Mouse (Mus musculus) CH12.LX (cell line): ENCODE data around the gene Tigd3. TPM values are rescaled to one million over a fixed set of nuclear protein-coding genes. Genes with fewer than 3 reads are reported as not detected.

Source experiments
- DNase-seq: peaks from one replicate; pipeline ENCODE4 v3.0.0-alpha.2; 2013; ENCODE audit errors: extremely low read depth
- H3K27ac ChIP-seq: 2 replicates; pipeline ENCODE4 v1.5.1; 2012; ENCODE audit warnings: low read depth, mild to moderate bottlenecking, control low read depth, moderate library complexity; ENCODE audit not compliant: insufficient read depth
- H3K27me3 ChIP-seq: replicated peaks from 2 replicates; pipeline ENCODE3; 2012; ENCODE audit warnings: inconsistent platforms
- H3K36me3 ChIP-seq, 2 experiments: replicated peaks in 1 of 2; 2 replicates each; pipeline versions ENCODE3 to v1.6.1; 2012; ENCODE audit warnings: inconsistent platforms in 1 of 2, low read length in 1 of 2, mild to moderate bottlenecking in 1 of 2, mixed read lengths in 1 of 2, moderate library complexity in 1 of 2; ENCODE audit not compliant: control insufficient read depth in 1 of 2, insufficient read depth in 1 of 2
- H3K4me1 ChIP-seq, 2 experiments: 2 replicates each; pipeline ENCODE4 v1.6.1; 2012; ENCODE audit warnings: inconsistent platforms in 1 of 2, moderate library complexity in 1 of 2; ENCODE audit not compliant: insufficient read depth in 2 of 2, control insufficient read depth in 1 of 2
- H3K4me2 ChIP-seq: 2 replicates; pipeline ENCODE4 v1.6.1; 2012; ENCODE audit warnings: low read depth, mild to moderate bottlenecking, control low read depth; ENCODE audit not compliant: poor library complexity, insufficient read depth, severe bottlenecking
- H3K4me3 ChIP-seq, 3 experiments: fragments of 150-350 bp in 1 of 3; sonication (generic) in 1 of 3; replicated peaks in 1 of 3; 2 replicates each; pipeline versions ENCODE3 to v1.5.1; 2011 to 2012; ENCODE audit warnings: low read depth in 2 of 3, low read length in 2 of 3, mild to moderate bottlenecking in 2 of 3, moderate library complexity in 2 of 3, control low read depth in 1 of 3, improper control_type of control experiment in 1 of 3, inconsistent platforms in 1 of 3, mixed read lengths in 1 of 3; ENCODE audit not compliant: poor library complexity in 1 of 3
- H3K79me2 ChIP-seq: replicated peaks from 2 replicates; pipeline ENCODE4 v1.6.1; 2012; ENCODE audit warnings: mild to moderate bottlenecking, moderate library complexity; ENCODE audit not compliant: control insufficient read depth, poor library complexity, insufficient read depth, severe bottlenecking; ENCODE audit errors: extremely low read depth
- H3K9ac ChIP-seq: 2 replicates; pipeline ENCODE4 v1.6.1; 2012; ENCODE audit warnings: low read depth, mild to moderate bottlenecking, control low read depth, moderate library complexity; ENCODE audit not compliant: insufficient read depth
- H3K9me3 ChIP-seq: replicated peaks from 2 replicates; pipeline ENCODE3; 2012; ENCODE audit warnings: low read length, inconsistent platforms, mixed read lengths
- BHLHE40 ChIP-seq: IDR thresholded peaks from 2 replicates; pipeline ENCODE4 v1.6.1; 2011; ENCODE audit warnings: mild to moderate bottlenecking, low read depth, low read length, improper control_type of control experiment
- CHD1 ChIP-seq: IDR thresholded peaks from 2 replicates; pipeline ENCODE4 v1.6.1; 2012; ENCODE audit warnings: low read depth, low read length, improper control_type of control experiment, inconsistent platforms
- CHD2 ChIP-seq: IDR thresholded peaks from 2 replicates; pipeline ENCODE4 v1.6.1; 2011; ENCODE audit warnings: low read length, improper control_type of control experiment
- CTCF ChIP-seq, 2 experiments: IDR thresholded peaks in 1 of 2; conservative IDR thresholded peaks in 1 of 2; 2 replicates each; pipeline ENCODE4 v1.5.1; 2011 to 2012; ENCODE audit warnings: low read depth in 2 of 2, low read length in 2 of 2, improper control_type of control experiment in 1 of 2, inconsistent platforms in 1 of 2, mild to moderate bottlenecking in 1 of 2, moderate library complexity in 1 of 2
- E2F4 ChIP-seq: IDR thresholded peaks from 2 replicates; pipeline ENCODE4 v1.6.1; 2011; ENCODE audit warnings: low read depth, low read length, improper control_type of control experiment; ENCODE audit not compliant: insufficient replicate concordance
- ELF1 ChIP-seq: IDR thresholded peaks from 2 replicates; pipeline ENCODE4 v1.6.1; 2014; ENCODE audit warnings: low read depth, mild to moderate bottlenecking, inconsistent platforms, low read length, improper control_type of control experiment
- EP300 ChIP-seq: IDR thresholded peaks from 2 replicates; pipeline ENCODE4 v1.6.1; 2011; ENCODE audit warnings: low read length, improper control_type of control experiment
- ETS1 ChIP-seq: conservative IDR thresholded peaks from 2 replicates; pipeline ENCODE4 v1.6.1; 2012; ENCODE audit warnings: low read depth, mild to moderate bottlenecking, inconsistent platforms, low read length, improper control_type of control experiment, moderate library complexity
- GABPA ChIP-seq: IDR thresholded peaks from 2 replicates; pipeline ENCODE4 v1.6.1; 2012; ENCODE audit warnings: low read depth, low read length, improper control_type of control experiment, inconsistent platforms; ENCODE audit not compliant: insufficient replicate concordance
- IRF4 ChIP-seq: IDR thresholded peaks from 2 replicates; pipeline ENCODE4 v1.6.1; 2014; ENCODE audit warnings: low read depth, mild to moderate bottlenecking, inconsistent platforms, low read length, improper control_type of control experiment
- JUN ChIP-seq: IDR thresholded peaks from 2 replicates; pipeline ENCODE4 v1.6.1; 2011; ENCODE audit warnings: low read depth, mild to moderate bottlenecking, low read length, improper control_type of control experiment, moderate library complexity; ENCODE audit not compliant: insufficient read depth
- KAT2A ChIP-seq: IDR thresholded peaks from 2 replicates; pipeline ENCODE4 v1.6.1; 2012; ENCODE audit warnings: low read length, improper control_type of control experiment, inconsistent platforms; ENCODE audit not compliant: insufficient replicate concordance
- MAX ChIP-seq: IDR thresholded peaks from 2 replicates; pipeline ENCODE4 v1.6.1; 2011; ENCODE audit warnings: low read length, improper control_type of control experiment
- MAZ ChIP-seq: IDR thresholded peaks from 2 replicates; pipeline ENCODE4 v1.6.1; 2012; ENCODE audit warnings: low read depth, mild to moderate bottlenecking, inconsistent platforms, low read length, improper control_type of control experiment, moderate library complexity
- MEF2A ChIP-seq: IDR thresholded peaks from 2 replicates; pipeline ENCODE4 v1.6.1; 2014; ENCODE audit warnings: low read depth, mild to moderate bottlenecking, inconsistent platforms, low read length, improper control_type of control experiment, borderline replicate concordance
- MYC ChIP-seq: IDR thresholded peaks from 2 replicates; pipeline ENCODE4 v1.6.1; 2011; ENCODE audit warnings: low read depth, mild to moderate bottlenecking, improper control_type of control experiment, low read length
- NELFE ChIP-seq: IDR thresholded peaks from 2 replicates; pipeline ENCODE4 v1.6.1; 2011; ENCODE audit warnings: low read depth, low read length, improper control_type of control experiment
- NRF1 ChIP-seq: IDR thresholded peaks from 2 replicates; pipeline ENCODE4 v1.6.1; 2014; ENCODE audit warnings: low read depth, mild to moderate bottlenecking, inconsistent platforms, low read length, improper control_type of control experiment, moderate library complexity
- PAX5 ChIP-seq: IDR thresholded peaks from 2 replicates; pipeline ENCODE4 v1.6.1; 2012; ENCODE audit warnings: low read length, inconsistent platforms, mixed read lengths
- POLR2A ChIP-seq: IDR thresholded peaks from 2 replicates; pipeline ENCODE4 v1.6.1; 2011; ENCODE audit warnings: low read depth, mild to moderate bottlenecking, improper control_type of control experiment, low read length
- RAD21 ChIP-seq: IDR thresholded peaks from 2 replicates; pipeline ENCODE4 v1.6.1; 2011; ENCODE audit warnings: low read depth, mild to moderate bottlenecking, low read length, improper control_type of control experiment, moderate library complexity
- SIN3A ChIP-seq: IDR thresholded peaks from 2 replicates; pipeline ENCODE4 v1.6.1; 2012; ENCODE audit warnings: low read length, improper control_type of control experiment, inconsistent platforms
- SMC3 ChIP-seq: IDR thresholded peaks from 2 replicates; pipeline ENCODE4 v1.6.1; 2011; ENCODE audit warnings: low read depth, low read length, improper control_type of control experiment
- TBP ChIP-seq: conservative IDR thresholded peaks from 2 replicates; pipeline ENCODE4 v1.6.1; 2011; ENCODE audit warnings: low read depth, low read length, improper control_type of control experiment
- TCF12 ChIP-seq: IDR thresholded peaks from 2 replicates; pipeline ENCODE4 v1.6.1; 2014; ENCODE audit warnings: low read depth, mild to moderate bottlenecking, inconsistent platforms, low read length, improper control_type of control experiment
- USF2 ChIP-seq: conservative IDR thresholded peaks from 2 replicates; pipeline ENCODE4 v1.6.1; 2011; ENCODE audit warnings: low read depth, low read length, improper control_type of control experiment
- ZC3H11A ChIP-seq: IDR thresholded peaks from 2 replicates; pipeline ENCODE4 v1.6.1; 2012; ENCODE audit warnings: low read depth, mild to moderate bottlenecking, inconsistent platforms, low read length, improper control_type of control experiment
- ZKSCAN1 ChIP-seq: IDR thresholded peaks from 2 replicates; pipeline ENCODE4 v1.6.1; 2012; ENCODE audit warnings: low read depth, inconsistent platforms, low read length, improper control_type of control experiment, borderline replicate concordance
- ZMIZ1 ChIP-seq: IDR thresholded peaks from 2 replicates; pipeline ENCODE4 v1.6.1; 2012; ENCODE audit warnings: low read depth, mild to moderate bottlenecking, inconsistent platforms, low read length, improper control_type of control experiment
- ZNF384 ChIP-seq: IDR thresholded peaks from 2 replicates; pipeline ENCODE4 v1.6.1; 2012; ENCODE audit warnings: low read depth, low read length, improper control_type of control experiment, inconsistent platforms
- dilution Hi-C: fragments of 300-500 bp; cut with MboI; formaldehyde crosslinking; loops from 2 replicates; pipeline ENCODE4 v1.14.3; 2020; ENCODE audit warnings: low sequenced_read_pairs; ENCODE audit not compliant: extremely low pct_unique_long_range_greater_than_20kb, extremely low pct_ligation_motif_present
- in situ Hi-C: fragments of 300-500 bp; cut with MboI; formaldehyde crosslinking; loops from 3 replicates; pipeline ENCODE4 v1.14.3; 2019; ENCODE audit warnings: low sequenced_read_pairs, low pct_ligation_motif_present, low pct_unique_long_range_greater_than_20kb, mixed read lengths
- polyA plus RNA-seq: library from polyadenylated mRNA; unstranded; fragments of >175 nt; gene quantifications from 2 replicates; pipeline ENCODE4 v1.2.1, GENCODE M21; 2012; ENCODE audit warnings: low read depth; ENCODE audit not compliant: insufficient read length
- total RNA-seq, 2 experiments: library from RNA; depleted of rRNA; stranded (reverse); fragments of 300-350 nt in 1 of 2; fragments of >200 nt in 1 of 2; gene quantifications; 2 replicates each; pipeline ENCODE4 v1.2.3; 2012 to 2014

Gene Tigd3
- total and polyA plus RNA-seq, 3 experiments, result 0.67 to 1.6 (median 1.4) TPM

DNA sequence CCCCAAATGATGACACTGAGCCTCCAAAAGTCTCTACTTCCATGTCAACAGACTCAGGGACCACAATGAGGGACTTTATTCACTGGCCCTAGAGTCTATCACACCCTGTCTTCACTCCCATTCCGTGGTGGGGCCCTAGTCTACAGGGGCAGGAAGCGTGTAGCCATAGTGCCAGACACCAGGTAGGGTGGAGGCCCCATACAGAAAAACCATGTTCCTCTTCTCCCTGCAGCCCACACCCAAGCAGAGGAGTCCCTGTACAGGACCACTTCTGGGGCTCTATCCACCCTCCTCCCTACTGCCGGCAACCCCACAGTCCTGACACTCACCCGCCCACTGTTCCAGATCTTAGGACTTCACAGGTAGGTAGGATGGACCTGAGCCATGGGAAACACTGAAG lies 21.4 kb downstream of the Tigd3 start:
- dilution Hi-C loops, result no loop called here
- H3K4me2 ChIP-seq, result no peak overlapping the region
- no peak for DNase-seq
- H3K79me2 ChIP-seq, result peaks cover 4% of the 10 kb centered on the region; the same call in 1 of the 2 replicates
- no peak overlapping the region for H3K27ac ChIP-seq
- no peak for TF ChIP-seq RAD21
- TF ChIP-seq MAZ, result no peak
- no peak for TF ChIP-seq MYC
- no peak for TF ChIP-seq ZNF384
- no peak for TF ChIP-seq JUN
- TF ChIP-seq KAT2A, result no peak
- TF ChIP-seq TCF12, result no peak
- no peak for TF ChIP-seq PAX5
- TF ChIP-seq ZKSCAN1, result no peak
- TF ChIP-seq GABPA, result no peak
- TF ChIP-seq USF2, result no peak
- no peak for TF ChIP-seq ETS1
- TF ChIP-seq CHD2, result no peak
- TF ChIP-seq POLR2A, result no peak
- no peak for TF ChIP-seq MEF2A
- TF ChIP-seq ELF1, result no peak
- TF ChIP-seq IRF4, result no peak
- TF ChIP-seq BHLHE40, result no peak
- no peak for TF ChIP-seq E2F4
- no peak for TF ChIP-seq CHD1
- H3K4me3 ChIP-seq, result no peak overlapping the region
- in situ Hi-C loops, result no loop called here
- H3K36me3 ChIP-seq, result peaks cover 50 to 59% of the 10 kb centered on the region in 2 experiments
- H3K27me3 ChIP-seq, result no peaks in the 10 kb centered on the region
- H3K4me1 ChIP-seq, result peaks cover 23 to 52% of the 10 kb centered on the region in 2 experiments
- no peak overlapping the region for H3K9ac ChIP-seq
- H3K9me3 ChIP-seq, result no peaks in the 10 kb centered on the region

DNA sequence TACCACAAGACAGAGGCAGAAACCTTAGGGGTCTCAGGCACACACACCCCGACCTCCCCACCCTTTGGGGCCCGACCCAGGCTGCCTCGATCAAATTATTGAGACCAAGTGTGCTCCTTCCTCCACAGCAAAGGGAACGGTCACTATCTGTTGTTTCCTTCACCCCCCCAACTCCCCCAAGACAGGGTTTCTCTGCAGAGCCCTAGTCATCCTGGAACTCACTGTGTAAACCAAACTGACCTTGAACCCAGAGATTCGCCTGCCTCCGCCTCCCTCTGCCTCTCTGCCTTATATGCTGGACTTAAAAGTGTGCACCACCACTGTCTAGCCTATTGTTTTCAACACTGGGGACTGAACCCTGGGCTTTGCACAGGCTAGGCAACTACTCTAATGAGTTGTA lies 22.3 kb downstream of the Tigd3 start:
- TF ChIP-seq ELF1 (no peak), TCF12 (no peak), NRF1 (no peak), ZNF384 (no peak), ZMIZ1 (no peak), CHD1 (no peak), EP300 (no peak), ETS1 (no peak), MAZ (no peak), NELFE (no peak), ZC3H11A (no peak), SIN3A (no peak), SMC3 (no peak), RAD21 (no peak), ZKSCAN1 (no peak), CTCF (conservative IDR thresholded peaks at IDR 0.05 in 1 of 2, IDR thresholded peaks at IDR 0.05 in 1 of 2; ENCODE audit: low read depth in 2 of 2, low read length in 2 of 2) (no peak), CHD2 (no peak), TBP (no peak), MAX (no peak), GABPA (no peak)
- peaks cover 19 to 45% of the 10 kb centered on the region in 2 experiments for H3K4me1 ChIP-seq
- no peak overlapping the region for H3K4me3 ChIP-seq
- peaks cover 53 to 67% of the 10 kb centered on the region in 2 experiments for H3K36me3 ChIP-seq
- H3K9me3 ChIP-seq, result no peaks in the 10 kb centered on the region
- no peak overlapping the region for H3K27ac ChIP-seq
- dilution Hi-C loops, result no loop called here
- no peak overlapping the region for H3K4me2 ChIP-seq
- no peaks in the 10 kb centered on the region for H3K27me3 ChIP-seq
- in situ Hi-C loops, result no loop called here
- no peak overlapping the region for H3K9ac ChIP-seq
- H3K79me2 ChIP-seq, result peaks cover 4% of the 10 kb centered on the region; the same call in 1 of the 2 replicates
- no peak for DNase-seq
